Mouse (Mus musculus): ENCODE measurements around the gene Rab44. TPM values are rescaled to one million over a fixed set of nuclear protein-coding genes. Genes with fewer than 3 reads are reported as not detected.

The Rab44 gene
- polyA plus RNA-seq, 1 experiment, result 1.0 TPM

GRCm38 (mm10) chr17:29168438-29168837 is 54.5 kb downstream of the Rab44 start:
- TF ChIP-seq GATA1 (IDR thresholded peaks at IDR 0.05; ENCODE audit: low read length), result no peak

GRCm38 (mm10) chr17:29168996-29169601 is 55.2 kb downstream of the Rab44 start:
- no peak for TF ChIP-seq GATA1 (IDR thresholded peaks at IDR 0.05; ENCODE audit: low read length)

- no peak for TF ChIP-seq GATA1 (IDR thresholded peaks at IDR 0.05; ENCODE audit: low read length)
Observed at GRCm38 (mm10) chr17:29170431-29171000, 56.6 kb downstream of the Rab44 start.

GRCm38 (mm10) chr17:29171001-29171772 is 57.2 kb downstream of the Rab44 start:
- TF ChIP-seq GATA1 (IDR thresholded peaks at IDR 0.05; ENCODE audit: low read length), result no peak

GRCm38 (mm10) chr17:29172062-29172461 is 58.1 kb downstream of the Rab44 start:
- TF ChIP-seq GATA1 (IDR thresholded peaks at IDR 0.05; ENCODE audit: low read length), result peak; percentile 25

- TF ChIP-seq GATA1 (IDR thresholded peaks at IDR 0.05; ENCODE audit: low read length), result no peak
Observed at GRCm38 (mm10) chr17:29173165-29173564, 59.2 kb downstream of the Rab44 start.

GRCm38 (mm10) chr17:29175693-29176092 is 61.7 kb downstream of the Rab44 start:
- no peak for TF ChIP-seq GATA1 (IDR thresholded peaks at IDR 0.05; ENCODE audit: low read length)

- no peak for TF ChIP-seq GATA1 (IDR thresholded peaks at IDR 0.05; ENCODE audit: low read length)
Observed at GRCm38 (mm10) chr17:29176391-29177267, 62.7 kb downstream of the Rab44 start.

GRCm38 (mm10) chr17:29178503-29179059 is 64.6 kb downstream of the Rab44 start:
- TF ChIP-seq GATA1 (IDR thresholded peaks at IDR 0.05; ENCODE audit: low read length), result no peak

GRCm38 (mm10) chr17:29179917-29180316 is 66.0 kb downstream of the Rab44 start:
- TF ChIP-seq GATA1 (IDR thresholded peaks at IDR 0.05; ENCODE audit: low read length), result no peak

GRCm38 (mm10) chr17:29180406-29181127 is 66.6 kb downstream of the Rab44 start:
- no peak for TF ChIP-seq GATA1 (IDR thresholded peaks at IDR 0.05; ENCODE audit: low read length)

GRCm38 (mm10) chr17:29181751-29182150 is 67.8 kb downstream of the Rab44 start:
- no peak for TF ChIP-seq GATA1 (IDR thresholded peaks at IDR 0.05; ENCODE audit: low read length)

GRCm38 (mm10) chr17:29183162-29183561 is 69.2 kb downstream of the Rab44 start:
- no peak for TF ChIP-seq GATA1 (IDR thresholded peaks at IDR 0.05; ENCODE audit: low read length)

GRCm38 (mm10) chr17:29185376-29186046 is 71.6 kb downstream of the Rab44 start:
- TF ChIP-seq GATA1 (IDR thresholded peaks at IDR 0.05; ENCODE audit: low read length), result no peak

Measured in G1E-ER4 (cell line).